Mouse (Mus musculus) right cerebral cortex, adult 2 months (tissue): Measurements from ENCODE around the gene Cenpk.
A peak's percentile ranks its signal among the peaks of the same experiment; 100 is the strongest.
"Not testable (repeated sequence)": the region's sequence is repeated elsewhere in the genome, so short reads cannot be mapped to it uniquely, and the experiment has no call there.

Source experiments
- DNase-seq, 2 experiments: peaks; one replicate each; pipeline ENCODE4 v3.0.0; 2021 to 2022; ENCODE audit warnings: low spot score in 2 of 2

Gene Cenpk

GRCm38 (mm10) chr13:104228384-104229066, at the start of gene Cenpk, which contains the start of gene Ppwd1:
Cenpk (plus strand) TSS chr13:104228611.
Ppwd1 (minus strand) TSS chr13:104228843.
- DNase-seq = peak; percentile 98 to 99

DNA sequence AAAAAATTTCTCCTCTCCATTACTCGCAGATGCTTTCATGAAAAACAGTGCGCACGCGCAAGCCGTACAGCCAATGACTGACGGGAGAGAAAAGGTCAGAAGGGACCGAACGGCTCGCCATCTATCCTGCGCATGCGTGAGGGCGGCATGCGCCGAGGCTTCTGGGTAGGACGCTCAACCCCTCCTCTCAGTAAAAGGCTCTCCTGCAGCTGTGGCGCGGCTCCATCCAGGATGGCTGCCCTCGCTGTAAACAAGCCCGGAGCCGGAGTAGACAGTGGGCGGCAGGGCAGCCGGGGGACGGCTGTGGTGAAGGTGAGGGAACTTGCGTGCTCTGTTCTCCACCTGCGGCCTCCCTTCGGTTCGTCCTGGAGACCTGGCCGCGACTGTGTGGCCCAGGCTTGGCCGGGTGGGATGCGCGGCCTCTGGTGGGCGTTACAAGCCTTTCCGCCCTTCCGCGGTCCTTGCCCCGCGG, 49.7 kb upstream of the Cenpk start, which contains the start of gene Trim23:
Trim23 (plus strand) TSS at position 148 of the 472 bp plus-strand sequence.
- peak; percentile 98 for DNase-seq

DNA sequence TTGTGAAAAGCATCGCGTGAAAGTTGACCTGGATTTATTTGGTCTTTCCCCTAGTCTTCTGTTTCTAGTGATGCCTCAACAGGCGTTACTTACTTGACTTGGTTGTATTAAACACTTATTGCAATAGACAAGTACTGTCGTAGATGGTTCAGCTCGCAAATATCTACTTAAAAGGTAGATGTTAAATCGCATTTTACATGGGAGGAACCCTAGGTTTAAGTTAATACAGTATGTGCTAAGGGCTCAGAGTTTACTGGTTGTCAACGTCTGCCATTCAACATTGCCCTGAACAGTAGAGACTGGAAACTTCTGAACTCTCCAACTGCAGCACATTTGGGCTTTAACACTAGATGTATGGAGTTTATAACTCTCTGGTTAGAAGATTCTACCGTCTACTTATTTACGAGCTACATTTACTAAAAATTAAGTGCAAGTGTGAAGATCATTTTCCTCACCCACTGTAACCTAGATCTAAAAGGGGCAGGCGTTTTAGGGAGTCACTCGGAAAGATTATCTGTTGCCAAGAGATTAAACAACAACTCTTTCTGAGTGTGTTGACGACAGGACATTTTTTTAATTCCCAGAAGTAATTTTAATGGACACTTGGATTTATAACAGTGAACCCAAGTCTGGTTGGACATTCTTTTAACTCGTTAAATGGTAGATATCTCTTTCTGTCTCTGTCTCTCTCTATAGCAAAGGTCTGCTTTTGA, 49.1 kb upstream of the Cenpk start:
- DNase-seq = no peak

DNA sequence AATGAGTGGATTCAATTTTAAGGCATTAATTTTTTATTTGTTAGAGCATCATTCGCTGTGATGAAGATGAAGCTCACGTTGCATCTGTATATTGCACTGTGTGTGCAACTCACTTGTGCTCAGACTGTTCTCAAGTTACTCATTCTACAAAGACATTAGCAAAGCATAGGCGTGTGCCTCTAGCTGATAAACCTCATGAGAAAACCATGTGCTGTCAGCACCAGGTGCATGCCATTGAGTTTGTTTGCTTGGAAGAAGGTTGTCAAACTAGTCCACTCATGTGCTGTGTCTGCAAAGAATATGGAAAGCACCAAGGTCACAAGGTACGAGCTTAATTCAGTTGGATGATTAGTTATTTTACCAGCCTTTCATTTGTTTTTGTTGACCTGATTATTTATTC, 41.1 kb upstream of the Cenpk start:
- DNase-seq = no peak

DNA sequence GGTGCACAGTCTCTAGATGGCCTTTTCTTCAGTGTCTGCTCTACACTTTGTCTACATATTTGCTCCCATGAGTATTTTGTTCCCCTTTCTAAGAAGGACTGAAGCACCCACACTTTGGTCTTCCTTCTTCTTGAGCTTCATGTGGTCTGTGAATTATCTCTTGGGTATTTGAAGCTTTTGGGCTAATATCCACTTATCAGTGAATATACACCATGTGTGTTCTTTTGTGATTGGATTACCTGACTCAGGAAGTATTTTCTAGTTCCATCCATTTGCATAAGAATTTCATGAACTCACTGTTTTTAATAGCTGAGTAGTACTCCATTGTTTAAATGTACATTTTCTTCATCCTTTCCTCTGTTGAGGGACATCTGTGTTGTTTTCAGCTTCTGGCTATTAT, 32.5 kb upstream of the Cenpk start:
- DNase-seq = not testable (repeated sequence)

DNA sequence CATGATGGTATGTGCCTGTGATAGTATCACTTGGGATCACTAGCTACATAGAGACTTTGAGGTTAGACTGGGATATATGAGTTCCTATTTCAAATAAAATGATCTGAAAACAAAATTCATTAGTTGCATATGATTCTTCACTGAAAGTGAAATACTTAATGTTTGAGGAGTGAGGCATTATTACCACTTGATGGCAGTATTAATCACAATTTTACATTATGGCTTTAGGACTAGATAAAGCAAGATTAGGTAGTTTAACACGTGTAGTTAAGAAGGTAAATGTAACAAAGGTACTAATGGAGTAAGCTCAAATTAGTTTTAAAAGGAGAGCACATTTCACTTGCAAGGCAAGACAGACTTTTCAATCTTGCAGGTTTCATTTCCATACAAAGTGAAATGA, 24.1 kb upstream of the Cenpk start:
- DNase-seq = no peak

GRCm38 (mm10) chr13:104227478-104227877, 933 bp upstream of the Cenpk start:
- no peak for DNase-seq

- DNase-seq = no peak
Measured at GRCm38 (mm10) chr13:104229181-104229580, 770 bp downstream of the Cenpk start.

DNA sequence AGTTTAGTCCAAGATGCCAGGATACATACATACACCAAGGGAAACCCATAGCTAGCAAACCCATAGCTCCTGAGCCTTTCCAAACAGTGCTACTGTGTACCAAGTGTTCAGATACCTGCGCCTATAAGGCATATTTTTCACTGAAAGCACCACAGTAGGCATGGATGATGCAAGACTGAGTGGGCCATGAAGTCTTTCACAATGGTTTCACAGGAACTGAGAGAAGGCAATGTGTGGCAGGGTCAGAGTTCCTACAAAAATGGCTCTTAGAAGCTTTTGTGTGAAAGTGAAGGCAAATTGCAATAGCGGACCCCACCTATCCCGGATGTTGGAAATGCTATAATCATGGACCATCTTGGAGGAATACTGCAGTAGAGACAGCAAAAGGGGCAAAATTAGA, 30.6 kb downstream of the Cenpk start:
- DNase-seq = no peak

DNA sequence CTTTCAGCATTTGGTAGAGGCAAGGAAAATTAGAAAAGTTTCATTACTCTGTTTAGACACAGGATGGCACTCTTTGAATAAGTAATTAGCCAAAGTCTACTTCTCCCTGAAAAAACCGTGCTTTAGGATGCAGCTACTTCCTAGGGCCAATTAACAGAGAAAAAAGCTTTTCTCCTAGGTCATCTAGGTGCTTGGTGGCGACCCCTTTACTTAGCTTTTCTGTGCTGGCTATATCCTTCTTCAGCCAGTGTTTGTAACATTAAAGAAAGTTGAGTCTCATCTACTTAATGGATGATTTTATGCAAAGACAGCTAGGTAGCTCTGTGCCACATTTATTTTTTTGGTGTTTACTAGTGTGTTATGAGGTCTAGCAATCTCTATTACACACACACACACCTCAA, 56.6 kb downstream of the Cenpk start:
- DNase-seq = peak; percentile 16 to 52

- peak; percentile 16 to 39 for DNase-seq
Measured at GRCm38 (mm10) chr13:104285737-104286311, 57.4 kb downstream of the Cenpk start.

GRCm38 (mm10) chr13:104286336-104286735, 57.9 kb downstream of the Cenpk start:
- no peak for DNase-seq

GRCm38 (mm10) chr13:104286897-104287309, 58.5 kb downstream of the Cenpk start:
- DNase-seq = peak; percentile 81 to 89

DNA sequence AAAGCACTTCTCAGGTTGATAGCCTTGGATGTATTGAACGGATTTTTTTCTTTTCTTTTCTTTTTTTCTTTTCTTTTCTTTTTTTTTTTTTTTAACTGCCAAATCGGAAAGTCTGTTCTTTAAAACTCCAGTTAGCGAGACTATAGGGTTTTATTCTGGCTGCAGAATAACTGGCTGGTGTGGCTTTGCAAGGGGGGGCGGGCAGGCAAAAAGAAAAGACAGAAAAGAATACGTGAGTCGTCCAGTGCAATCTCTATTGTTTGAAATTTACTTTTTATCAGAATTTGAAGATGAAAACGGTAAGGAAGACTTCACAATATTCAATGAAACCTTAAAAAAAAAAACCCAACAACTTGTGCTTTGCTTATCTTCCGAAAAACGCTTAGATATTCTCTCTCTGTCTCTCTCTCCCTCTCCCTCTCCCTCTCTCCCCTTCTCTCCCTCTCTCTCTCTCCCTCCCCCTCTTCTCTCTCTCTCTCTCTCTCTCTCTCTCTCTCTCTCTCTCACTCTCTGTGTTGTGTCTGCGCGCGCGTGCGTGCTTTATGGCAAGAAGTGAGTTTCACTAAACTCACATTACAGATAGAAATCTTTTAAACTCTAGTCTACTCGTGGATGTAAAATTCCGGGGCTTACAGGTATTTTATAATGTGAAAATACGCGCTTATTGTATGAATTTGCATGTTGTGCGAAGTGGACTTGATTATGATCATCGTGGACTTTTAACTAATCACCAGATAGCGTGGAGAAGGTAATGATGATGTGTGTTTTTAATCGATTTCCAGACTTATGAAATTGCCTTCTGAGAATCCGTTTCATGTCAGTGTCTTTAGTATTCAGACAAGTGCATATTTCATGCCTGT, 59.2 kb downstream of the Cenpk start, which contains the start of gene Adamts6:
Adamts6 (plus strand) TSS at position 470 of the 860 bp plus-strand sequence.
- peak; percentile 17 to 21 for DNase-seq

- DNase-seq = peak; percentile 10 to 31
Measured at GRCm38 (mm10) chr13:104288226-104288859, 59.9 kb downstream of the Cenpk start.

GRCm38 (mm10) chr13:104289176-104289575, 60.8 kb downstream of the Cenpk start:
- DNase-seq = no peak

DNA sequence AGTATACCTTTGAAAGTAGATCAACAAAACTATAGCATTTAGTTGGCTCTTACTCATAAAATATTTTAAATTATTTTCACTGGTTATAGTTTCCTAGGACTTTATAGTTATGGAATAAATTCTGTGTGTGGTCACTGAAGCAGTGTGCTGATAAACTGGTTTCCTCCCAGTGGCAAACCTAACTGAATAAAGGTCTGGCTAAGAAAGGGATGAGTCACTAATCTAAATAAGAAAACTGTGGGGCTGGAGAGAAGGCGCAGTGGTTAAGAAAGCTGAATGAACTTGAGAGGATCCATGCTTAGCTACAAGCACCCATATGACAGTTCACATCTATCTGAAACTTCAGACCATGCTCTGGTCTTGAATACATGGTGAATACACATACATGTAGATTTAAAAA, 67.1 kb downstream of the Cenpk start:
- DNase-seq = no peak
